Mouse (Mus musculus) embryonic facial prominence, embryonic 11.5 days (tissue): ENCODE data around the gene Olfr1211. TPM values are rescaled to one million over a fixed set of nuclear protein-coding genes. Genes with fewer than 3 reads are reported as not detected.

Experiments used
- ATAC-seq: fragments of 200-750 bp; cut with Nextera tagmentation; replicated peaks from 2 replicates; pipeline ENCODE4 v1.8.0; 2017; ENCODE audit warnings: low read depth; ENCODE audit not compliant: insufficient number of reproducible peaks, low FRiP score, low TSS enrichment
- DNase-seq: peaks from one replicate; pipeline ENCODE4 v3.0.0-alpha.2; 2015; ENCODE audit warnings: low spot score
- H3K27ac ChIP-seq: fragments of 300-500 bp; sonication (generic); replicated peaks from 2 replicates; pipeline ENCODE4 v1.5.1; 2014; ENCODE audit warnings: mild to moderate bottlenecking, low read depth, low read length, control low read depth
- H3K27me3 ChIP-seq: fragments of 300-500 bp; sonication (generic); 2 replicates; pipeline ENCODE4 v1.6.1; 2014; ENCODE audit warnings: mild to moderate bottlenecking, low read length, moderate library complexity, mixed read lengths; ENCODE audit not compliant: control insufficient read depth, insufficient read depth
- H3K36me3 ChIP-seq: fragments of 300-500 bp; sonication (generic); replicated peaks from 2 replicates; pipeline ENCODE4 v1.6.1; 2014; ENCODE audit warnings: low read depth, mild to moderate bottlenecking, low read length, moderate library complexity, mixed read lengths; ENCODE audit not compliant: control insufficient read depth, insufficient read depth
- H3K4me1 ChIP-seq: fragments of 300-500 bp; sonication (generic); 2 replicates; pipeline ENCODE4 v1.6.1; 2014; ENCODE audit warnings: low read length, mixed read lengths; ENCODE audit not compliant: control insufficient read depth, insufficient read depth
- H3K4me2 ChIP-seq: fragments of 300-500 bp; sonication (generic); 2 replicates; pipeline ENCODE4 v1.6.1; 2014; ENCODE audit warnings: low read depth, mild to moderate bottlenecking, control low read depth, low read length, moderate library complexity
- H3K4me3 ChIP-seq: fragments of 300-500 bp; sonication (generic); 2 replicates; pipeline ENCODE4 v1.5.1; 2014; ENCODE audit warnings: low read depth, low read length, control low read depth
- H3K9ac ChIP-seq: fragments of 300-500 bp; sonication (generic); replicated peaks from 2 replicates; pipeline ENCODE4 v1.6.1; 2014; ENCODE audit warnings: mild to moderate bottlenecking, control low read depth, low read length
- H3K9me3 ChIP-seq: fragments of 300-500 bp; sonication (generic); replicated peaks from 2 replicates; pipeline ENCODE4 v1.6.1; 2016; ENCODE audit warnings: mild to moderate bottlenecking, low read length, inconsistent platforms, mixed read lengths; ENCODE audit not compliant: control insufficient read depth
- WGBS: fragments of 180-500 bp; shearing (Covaris S2); extraction: QIAGEN DNeasy Blood & Tissue Kit; methylation state at CpG from one replicate; pipeline ENCODE4 v1.1.7; 2014; 5-methylcytosine and 5-hydroxymethylcytosine counted together
- polyA plus RNA-seq: library from polyadenylated mRNA; unstranded; fragments of >200 nt; fragmentation: Nextera tagmentation; extraction: Ambion mirVana; gene quantifications from 2 replicates; pipeline ENCODE4 v1.2.1, GENCODE M21; 2014

Gene Olfr1211
- not detected in 2 replicates for polyA plus RNA-seq

DNA sequence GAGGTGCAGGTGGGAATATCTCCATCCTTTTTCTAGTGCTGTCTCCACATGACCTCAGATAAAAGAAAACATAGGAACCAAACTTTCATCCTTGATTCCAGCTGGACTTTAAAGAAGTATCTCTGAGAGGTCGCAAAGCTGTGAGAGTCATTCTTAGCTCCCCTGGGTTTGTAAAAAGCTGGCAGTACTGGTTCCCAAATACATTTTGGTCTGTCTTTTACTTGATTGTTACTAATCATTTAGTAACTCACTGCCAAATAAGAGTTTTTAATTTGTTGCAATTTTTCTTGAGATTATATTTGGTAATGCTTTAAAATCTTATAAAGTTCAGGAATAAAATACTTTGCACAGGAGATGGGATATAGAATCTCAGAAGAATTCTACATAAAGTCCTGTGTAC lies at the start of gene Olfr1211:
Gene Olfr1211 (minus strand): TSS at position 101 of the 400 bp plus-strand sequence.
- Histone ChIP-seq H3K36me3 (no peaks in the 10 kb centered on the region), H3K4me3 (no peak within 1 kb of the TSS), H3K4me1 (no peaks in the 10 kb centered on the region), H3K27ac (no peak within 1 kb of the TSS), H3K9ac (no peak within 1 kb of the TSS), H3K4me2 (no peak within 1 kb of the TSS), H3K27me3 (no peaks in the 10 kb centered on the region), H3K9me3 (no peaks in the 10 kb centered on the region)
- no peak for ATAC-seq
- WGBS: 81% methylated on average over 1 of the region's 1 CpGs
- no peak for DNase-seq

DNA sequence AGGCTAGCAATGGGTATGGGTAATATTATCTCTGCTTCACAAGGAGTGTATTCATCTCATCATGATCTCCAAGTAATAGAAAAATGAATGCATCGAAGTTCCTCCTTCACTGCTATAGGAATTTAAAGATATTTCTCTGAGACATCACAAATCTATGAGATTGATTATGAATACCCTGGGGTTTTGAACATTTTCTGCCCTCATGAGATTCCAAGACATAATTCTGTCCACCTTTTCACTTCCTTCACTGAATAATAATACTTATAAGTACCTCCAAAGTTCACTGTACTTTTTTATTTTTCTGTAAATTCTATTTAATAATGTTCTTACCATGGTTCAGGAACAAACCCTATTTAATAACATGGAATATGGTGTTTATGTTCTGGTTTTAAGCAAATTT lies 42.3 kb upstream of the Olfr1211 start, which contains the start of gene Gm13762:
Gene Gm13762 (minus strand): TSS at position 101 of the 400 bp plus-strand sequence.
- Histone ChIP-seq H3K4me3 (no peak within 1 kb of the TSS), H3K9ac (no peak within 1 kb of the TSS), H3K9me3 (no peaks in the 10 kb centered on the region), H3K36me3 (no peaks in the 10 kb centered on the region), H3K4me1 (no peaks in the 10 kb centered on the region), H3K27me3 (no peaks in the 10 kb centered on the region), H3K4me2 (no peak within 1 kb of the TSS), H3K27ac (no peak within 1 kb of the TSS)
- 84% methylated on average over 1 of the region's 1 CpGs for WGBS
- no peak for DNase-seq
- ATAC-seq: no peak

DNA sequence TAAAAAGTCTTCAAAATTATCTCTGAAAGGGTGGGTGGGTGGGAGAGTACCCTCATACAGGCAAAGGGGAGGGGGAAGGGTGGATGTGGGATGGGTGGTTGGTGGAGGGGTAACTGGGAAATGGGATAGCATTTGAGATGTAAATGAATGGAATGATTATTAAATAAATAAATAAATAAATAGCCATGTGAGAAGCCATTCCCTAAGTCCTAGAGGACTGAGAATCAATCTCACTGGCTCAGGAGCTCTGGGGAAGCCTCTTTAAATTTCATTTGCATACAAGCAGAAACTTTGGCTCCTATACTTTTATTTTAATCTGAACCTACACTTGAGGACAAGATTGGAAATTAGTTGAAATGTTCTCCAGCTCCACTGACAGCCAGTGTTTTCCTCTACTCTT lies 15.8 kb upstream of the Olfr1211 start, which contains the start of gene Olfr1212:
Gene Olfr1212 (plus strand): TSS at position 301 of the 400 bp plus-strand sequence.
- no peaks in the 10 kb centered on the region for H3K4me1 ChIP-seq
- H3K36me3 ChIP-seq: no peaks in the 10 kb centered on the region
- H3K4me2 ChIP-seq: no peak within 1 kb of the TSS
- no peaks in the 10 kb centered on the region for H3K27me3 ChIP-seq
- DNase-seq (no peak), ATAC-seq (no peak)
- H3K9ac ChIP-seq: no peak within 1 kb of the TSS
- no peak within 1 kb of the TSS for H3K4me3 ChIP-seq
- no peak within 1 kb of the TSS for H3K27ac ChIP-seq
- no peaks in the 10 kb centered on the region for H3K9me3 ChIP-seq

DNA sequence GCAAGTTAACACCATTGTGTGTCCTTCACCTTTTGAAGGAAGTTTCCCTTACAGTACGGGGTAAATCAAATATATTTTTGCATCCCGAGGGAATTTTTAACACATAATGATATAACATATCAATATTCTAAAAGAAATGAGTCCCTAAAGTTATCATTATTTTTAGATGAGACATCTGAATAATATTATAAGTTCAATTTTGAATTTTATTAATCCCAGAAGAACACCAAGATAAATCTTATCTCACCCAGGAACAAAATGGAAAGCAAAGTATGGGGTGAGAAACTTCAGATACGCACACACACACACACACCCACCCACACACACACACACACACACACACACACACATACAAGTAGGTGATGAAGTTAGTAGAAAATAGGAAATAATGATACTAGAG lies 22.9 kb downstream of the Olfr1211 start, which contains the start of gene Olfr1209:
Gene Olfr1209 (minus strand): TSS at position 101 of the 400 bp plus-strand sequence.
- no peaks in the 10 kb centered on the region for H3K36me3 ChIP-seq
- no peaks in the 10 kb centered on the region for H3K27me3 ChIP-seq
- no peak within 1 kb of the TSS for H3K27ac ChIP-seq
- no peaks in the 10 kb centered on the region for H3K4me1 ChIP-seq
- no peak within 1 kb of the TSS for H3K4me2 ChIP-seq
- ATAC-seq: no peak
- H3K9ac ChIP-seq: no peak within 1 kb of the TSS
- 92% methylated on average over 3 of the region's 3 CpGs for WGBS
- no peaks in the 10 kb centered on the region for H3K9me3 ChIP-seq
- no peak for DNase-seq
- no peak within 1 kb of the TSS for H3K4me3 ChIP-seq

DNA sequence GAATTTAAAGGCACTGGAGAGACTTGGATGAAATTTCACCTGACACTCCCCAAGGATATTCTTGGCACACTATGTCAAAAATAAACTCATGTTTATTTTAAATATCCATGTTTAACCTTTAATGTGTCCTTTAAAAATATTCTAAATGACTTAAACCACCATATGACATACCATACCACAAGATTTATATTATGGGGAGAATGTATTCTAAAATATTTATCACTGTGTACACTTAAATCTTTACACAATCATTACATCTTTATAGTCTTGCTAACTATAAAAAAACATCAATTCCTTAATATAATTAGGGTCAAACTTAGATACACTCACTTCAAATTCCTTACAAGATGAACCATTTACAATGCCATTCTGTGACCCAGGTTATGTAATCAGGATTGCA lies 35.7 kb downstream of the Olfr1211 start, which contains the start of gene Olfr1208:
Gene Olfr1208 (minus strand): TSS at position 101 of the 400 bp plus-strand sequence.
- H3K27me3 ChIP-seq: no peaks in the 10 kb centered on the region
- H3K4me2 ChIP-seq: no peak within 1 kb of the TSS
- H3K9me3 ChIP-seq: no peaks in the 10 kb centered on the region
- no peak for DNase-seq
- H3K4me1 ChIP-seq: no peaks in the 10 kb centered on the region
- H3K36me3 ChIP-seq: no peaks in the 10 kb centered on the region
- no peak within 1 kb of the TSS for H3K27ac ChIP-seq
- no peak within 1 kb of the TSS for H3K9ac ChIP-seq
- no peak within 1 kb of the TSS for H3K4me3 ChIP-seq
- ATAC-seq: no peak

Other genes starting within 250 kb of the Olfr1211 start
- not detected in 2 replicates for gene Olfr1195, start 248.9 kb downstream of the Olfr1211 start, polyA plus RNA-seq
- gene Olfr1196, start 233.5 kb downstream of the Olfr1211 start, polyA plus RNA-seq: not detected in 2 replicates
- gene Olfr1197, start 205.7 kb downstream of the Olfr1211 start, polyA plus RNA-seq: not detected in 2 replicates
- gene Olfr1198, start 186.7 kb downstream of the Olfr1211 start, polyA plus RNA-seq: not detected in 2 replicates
- gene Olfr1199, start 177.6 kb downstream of the Olfr1211 start, polyA plus RNA-seq: not detected in 2 replicates
- not detected in 2 replicates for gene Olfr1200, start 167.6 kb downstream of the Olfr1211 start, polyA plus RNA-seq
- not detected in 2 replicates for gene Olfr1201, start 145.1 kb downstream of the Olfr1211 start, polyA plus RNA-seq
- gene Olfr1202, start 123.6 kb downstream of the Olfr1211 start, polyA plus RNA-seq: not detected in 2 replicates
- not detected in 2 replicates for gene Olfr1205, start 108.4 kb downstream of the Olfr1211 start, polyA plus RNA-seq
- not detected in 2 replicates for gene Olfr1204, start 88.8 kb downstream of the Olfr1211 start, polyA plus RNA-seq
- not detected in 2 replicates for gene Olfr1206, start 74.9 kb downstream of the Olfr1211 start, polyA plus RNA-seq
- not detected in 2 replicates for gene Olfr1208, start 35.8 kb downstream of the Olfr1211 start, polyA plus RNA-seq
- not detected in 2 replicates for gene Olfr1209, start 23.0 kb downstream of the Olfr1211 start, polyA plus RNA-seq
- not detected in 2 replicates for gene Olfr1212, start 15.9 kb upstream of the Olfr1211 start, polyA plus RNA-seq
- not detected in 2 replicates for gene Gm13762, start 42.2 kb upstream of the Olfr1211 start, polyA plus RNA-seq
- not detected in 2 replicates for gene Olfr1214, start 54.5 kb upstream of the Olfr1211 start, polyA plus RNA-seq
- gene Olfr1215, start 68.9 kb upstream of the Olfr1211 start, polyA plus RNA-seq: not detected in 2 replicates
- gene Olfr1216, start 80.2 kb upstream of the Olfr1211 start, polyA plus RNA-seq: not detected in 2 replicates
- gene Olfr1217, start 94.0 kb upstream of the Olfr1211 start, polyA plus RNA-seq: not detected in 2 replicates
- not detected in 2 replicates for gene Olfr1218, start 123.1 kb upstream of the Olfr1211 start, polyA plus RNA-seq
- gene Olfr1219, start 145.4 kb upstream of the Olfr1211 start, polyA plus RNA-seq: not detected in 2 replicates
- not detected in 2 replicates for gene Olfr1220, start 168.7 kb upstream of the Olfr1211 start, polyA plus RNA-seq
- not detected in 2 replicates for gene Olfr1221, start 179.2 kb upstream of the Olfr1211 start, polyA plus RNA-seq
- gene Olfr1222, start 194.9 kb upstream of the Olfr1211 start, polyA plus RNA-seq: not detected in 2 replicates
- gene Olfr1223, start 213.4 kb upstream of the Olfr1211 start, polyA plus RNA-seq: not detected in 2 replicates
- gene Olfr1224-ps1, start 226.0 kb upstream of the Olfr1211 start, polyA plus RNA-seq: not detected in 2 replicates
- gene Olfr1225, start 236.6 kb upstream of the Olfr1211 start, polyA plus RNA-seq: not detected in 2 replicates